Mouse (Mus musculus) C3H10T1/2 (cell line): ENCODE measurements around the gene Map9. TPM values are rescaled to one million over a fixed set of nuclear protein-coding genes. Genes with fewer than 3 reads are reported as not detected.

ENCODE experiments used
- polyA plus RNA-seq, 2 experiments: library from polyadenylated mRNA; unstranded; fragments of >200 nt; fragmentation: generic; extraction: Trizol; gene quantifications; one replicate each; pipeline ENCODE4 v1.2.1; 2012; ENCODE audit warnings: missing spikeins in 2 of 2

Gene Map9
- under 1 TPM; 0.14 to 0.54 TPM for polyA plus RNA-seq

DNA sequence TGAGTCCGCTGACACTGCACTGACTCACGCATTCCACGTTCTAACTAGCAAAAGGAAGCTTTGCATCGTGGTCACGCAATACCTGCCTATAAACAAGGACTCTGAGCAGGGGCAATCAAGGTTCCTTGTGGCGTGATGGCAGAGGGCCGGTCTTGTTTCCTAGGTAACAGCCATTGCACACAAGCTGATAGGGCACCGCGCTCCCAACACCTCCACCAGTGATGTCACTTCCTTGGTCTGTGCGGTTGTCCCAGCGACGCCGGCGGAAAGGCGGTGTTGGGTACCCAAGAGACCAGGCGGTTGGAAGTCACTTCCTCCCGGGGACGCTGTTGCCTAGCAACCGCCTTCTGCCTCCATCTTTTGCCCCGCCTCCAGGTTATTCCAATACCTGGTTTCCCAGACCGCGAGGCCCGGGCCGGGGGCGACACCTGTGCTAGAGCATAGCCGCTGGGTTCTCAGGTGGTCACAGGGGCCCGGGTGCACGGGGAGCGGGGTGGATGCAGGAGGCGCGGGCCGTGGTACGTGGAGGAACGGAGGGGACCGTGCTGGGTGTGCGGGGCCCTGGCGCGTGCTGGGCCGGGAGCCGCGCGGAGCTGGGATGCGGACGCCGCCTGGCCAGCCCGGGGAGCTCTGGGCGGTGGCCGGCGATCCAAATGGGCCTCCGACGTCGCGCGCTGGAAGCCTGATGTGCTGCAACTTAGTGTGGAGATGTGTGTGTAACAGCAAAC is at the start of gene Map9:
TSS of gene Map9 (plus strand) at position 248 of the 728 bp plus-strand sequence.

Other genes with a start within 250 kb of the Map9 start
- gene Gucy1a1, start 212.3 kb upstream of the Map9 start, polyA plus RNA-seq: not detected
- gene Npy2r, start 190.0 kb downstream of the Map9 start, polyA plus RNA-seq: not detected